Mouse (Mus musculus) small intestine, adult 2 months (tissue): ENCODE measurements around the gene Zfp287.

ENCODE experiments used
- CTCF ChIP-seq: fragments of 200-500 bp; IDR thresholded peaks from 2 replicates; pipeline ENCODE4 v1.5.1; 2012; ENCODE audit warnings: low read depth, mild to moderate bottlenecking, control low read depth, inconsistent platforms, low read length, moderate library complexity, mixed read lengths; ENCODE audit not compliant: insufficient replicate concordance, insufficient read length; ENCODE audit errors: extremely low read depth
- POLR2A ChIP-seq: fragments of 200-500 bp; IDR thresholded peaks from 2 replicates; pipeline ENCODE4 v1.6.1; 2012; ENCODE audit warnings: low read depth, mild to moderate bottlenecking, control low read depth, inconsistent platforms, low read length, moderate library complexity

DNA sequence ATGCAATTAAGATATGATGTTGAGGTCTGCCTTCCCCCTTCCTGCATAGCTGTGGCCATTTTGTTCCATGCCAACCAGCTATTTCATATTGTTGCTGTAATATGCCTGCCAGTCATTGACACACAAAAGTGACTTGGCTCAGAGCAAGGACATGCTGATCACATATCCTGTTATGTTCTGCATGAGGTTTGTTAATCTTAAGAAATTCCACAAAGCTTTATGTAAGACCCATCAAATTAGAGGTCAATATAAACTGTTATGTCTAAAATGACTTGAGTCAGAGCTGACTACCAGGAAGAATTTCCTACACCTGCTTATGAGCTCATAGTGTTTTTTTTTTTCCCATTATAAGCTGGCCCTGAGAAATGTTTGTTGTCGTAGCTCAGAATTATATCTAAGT lies 30.5 kb downstream of the Zfp287 start:
- TF ChIP-seq CTCF = no peak
- no peak for TF ChIP-seq POLR2A
